Mouse (Mus musculus) kidney, adult 2 months (tissue): ENCODE results near the gene Sez6.

ENCODE experiments used
- CTCF ChIP-seq: fragments of 200-500 bp; conservative IDR thresholded peaks from 2 replicates; pipeline ENCODE4 v1.5.1; 2011; ENCODE audit warnings: low read depth, mild to moderate bottlenecking, control low read depth, low read length, moderate library complexity, mixed read lengths; ENCODE audit not compliant: insufficient read depth, insufficient read length
- POLR2A ChIP-seq: fragments of 200-500 bp; IDR thresholded peaks from one replicate; pipeline ENCODE4 v1.6.1; 2011; ENCODE audit warnings: low read depth, low read length, control low read depth

DNA sequence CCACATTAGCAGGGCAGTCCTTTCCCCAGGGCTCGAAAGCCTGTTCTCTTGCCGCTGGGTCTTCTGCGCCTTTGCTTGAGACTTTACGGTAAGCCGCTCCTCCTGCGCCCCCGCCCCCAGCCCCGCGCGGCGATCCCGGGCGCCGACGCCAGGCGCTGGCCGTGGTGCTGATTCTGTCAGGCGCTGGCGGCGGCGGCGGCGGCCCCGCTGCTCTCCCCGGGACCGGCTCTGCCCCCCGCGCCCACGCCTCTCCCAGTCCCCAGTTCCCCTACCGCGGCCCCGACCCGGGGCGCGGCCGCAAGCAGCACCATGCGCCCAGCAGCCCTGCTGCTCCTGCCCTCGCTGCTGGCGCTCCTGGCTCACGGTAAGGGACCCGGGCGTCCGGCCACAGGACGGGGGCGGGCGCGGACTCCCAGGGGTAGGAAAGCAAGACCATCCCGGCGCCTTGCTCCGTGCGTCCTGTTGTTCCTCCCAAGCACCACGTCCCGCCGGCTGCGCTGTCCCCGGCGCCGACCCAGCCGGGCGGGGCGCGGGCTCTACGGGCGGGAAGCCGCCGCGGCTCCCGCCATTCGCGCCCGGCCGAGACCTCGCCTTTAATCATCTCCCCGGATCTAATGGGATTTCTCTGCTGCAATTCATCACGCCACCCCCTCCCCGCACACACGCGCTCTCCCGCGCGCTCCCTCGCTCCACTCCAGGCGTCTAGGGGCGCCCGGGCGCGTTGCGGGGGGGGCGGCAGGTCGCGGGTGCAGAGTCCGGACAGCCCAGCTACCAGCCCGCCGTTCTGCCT lies at the start of gene Sez6:
- TF ChIP-seq CTCF, result no peak
- TF ChIP-seq POLR2A, result no peak
